Mouse (Mus musculus) embryonic fibroblast, embryonic 13.5 days (primary cell): ENCODE results near the gene Pip5k1a. TPM values are rescaled to one million over a fixed set of nuclear protein-coding genes. Genes with fewer than 3 reads are reported as not detected.
"Not testable (repeated sequence)": the region's sequence is repeated elsewhere in the genome, so short reads cannot be mapped to it uniquely, and the experiment has no call there.

Source experiments
- H3K27ac ChIP-seq: 2 replicates; pipeline ENCODE4 v1.5.1; 2012; ENCODE audit warnings: low read length, control low read depth, inconsistent platforms; ENCODE audit not compliant: insufficient read depth
- H3K4me1 ChIP-seq: 2 replicates; pipeline ENCODE4 v1.6.1; 2011; ENCODE audit warnings: low read length; ENCODE audit not compliant: control insufficient read depth, insufficient read depth
- H3K4me3 ChIP-seq: 2 replicates; pipeline ENCODE4 v1.5.1; 2011; ENCODE audit warnings: mild to moderate bottlenecking, control low read depth, low read length; ENCODE audit not compliant: insufficient read depth
- CTCF ChIP-seq: IDR thresholded peaks from 2 replicates; pipeline ENCODE4 v1.5.1; 2011; ENCODE audit warnings: mild to moderate bottlenecking, control low read depth, low read length, moderate library complexity, borderline replicate concordance; ENCODE audit not compliant: insufficient read depth
- POLR2A ChIP-seq: IDR thresholded peaks from 2 replicates; pipeline ENCODE4 v1.6.1; 2011; ENCODE audit warnings: low read depth, mild to moderate bottlenecking, control low read depth, low read length, moderate library complexity
- polyA plus RNA-seq: library from polyadenylated mRNA; stranded (reverse); fragments of >200 nt; gene quantifications from 2 replicates; pipeline ENCODE4 v1.2.4, GENCODE M21; 2011; ENCODE audit warnings: low read depth; ENCODE audit not compliant: missing spikeins, insufficient read length

The Pip5k1a gene
- polyA plus RNA-seq, 1 experiment = 73.5 TPM

GRCm38 (mm10) chr3:95043251-95043650, 63.5 kb downstream of the Pip5k1a start:
- TF ChIP-seq POLR2A = no peak
- TF ChIP-seq CTCF = no peak
- H3K4me1 ChIP-seq = peaks cover 8% of the 10 kb centered on the region
- no peak overlapping the region for H3K4me3 ChIP-seq
- H3K27ac ChIP-seq = no peak overlapping the region

- Histone ChIP-seq H3K4me1 (peaks cover 8% of the 10 kb centered on the region), H3K27ac (peak overlapping the region; percentile 19; the same call in 1 of the 2 replicates), H3K4me3 (no peak overlapping the region)
- TF ChIP-seq CTCF (no peak), POLR2A (no peak)
Measured at GRCm38 (mm10) chr3:95042838-95043229, 63.9 kb downstream of the Pip5k1a start.

GRCm38 (mm10) chr3:95042166-95042837, 64.4 kb downstream of the Pip5k1a start, which contains the start of gene Psmd4:
Gene Psmd4 (minus strand): TSS chr3:95042614.
- TF ChIP-seq CTCF (no peak), POLR2A (peak; percentile 94)
- peak within 1 kb of the TSS; percentile 19 for H3K27ac ChIP-seq
- H3K4me3 ChIP-seq = peak within 1 kb of the TSS; percentile 95
- peaks cover 8% of the 10 kb centered on the region for H3K4me1 ChIP-seq

GRCm38 (mm10) chr3:95041625-95042024, 65.1 kb downstream of the Pip5k1a start:
- peak overlapping the region; percentile 95 for H3K4me3 ChIP-seq
- no peak for TF ChIP-seq POLR2A
- no peak for TF ChIP-seq CTCF
- no peak overlapping the region for H3K27ac ChIP-seq
- H3K4me1 ChIP-seq = peaks cover 8% of the 10 kb centered on the region

GRCm38 (mm10) chr3:95029953-95030352, 76.8 kb downstream of the Pip5k1a start:
- H3K4me1 ChIP-seq = no peaks in the 10 kb centered on the region
- TF ChIP-seq POLR2A (no peak), CTCF (no peak)
- H3K27ac ChIP-seq = no peak overlapping the region
- no peak overlapping the region for H3K4me3 ChIP-seq

- H3K27ac ChIP-seq, H3K4me1 ChIP-seq, H3K4me3 ChIP-seq: not testable (repeated sequence)
Measured at GRCm38 (mm10) chr3:95029291-95029827, 77.4 kb downstream of the Pip5k1a start.

- H3K4me1 ChIP-seq = no peaks in the 10 kb centered on the region
- TF ChIP-seq POLR2A = no peak
- no peak for TF ChIP-seq CTCF
- H3K27ac ChIP-seq = no peak overlapping the region
- H3K4me3 ChIP-seq = no peak overlapping the region
Measured at GRCm38 (mm10) chr3:95028603-95029002, 78.1 kb downstream of the Pip5k1a start.

- Histone ChIP-seq H3K27ac (no peak overlapping the region), H3K4me3 (no peak overlapping the region), H3K4me1 (no peaks in the 10 kb centered on the region)
- TF ChIP-seq POLR2A (no peak), CTCF (no peak)
Measured at GRCm38 (mm10) chr3:95027701-95028100, 79.0 kb downstream of the Pip5k1a start.

GRCm38 (mm10) chr3:95027057-95027645, 79.6 kb downstream of the Pip5k1a start:
- H3K27ac ChIP-seq = no peak overlapping the region
- H3K4me1 ChIP-seq = no peaks in the 10 kb centered on the region
- no peak for TF ChIP-seq POLR2A
- no peak for TF ChIP-seq CTCF
- H3K4me3 ChIP-seq = no peak overlapping the region

- Histone ChIP-seq H3K27ac (no peak overlapping the region), H3K4me1 (no peaks in the 10 kb centered on the region), H3K4me3 (no peak overlapping the region)
- no peak for TF ChIP-seq CTCF
- no peak for TF ChIP-seq POLR2A
Measured at GRCm38 (mm10) chr3:95025202-95025601, 81.5 kb downstream of the Pip5k1a start.
